Mouse (Mus musculus): ENCODE data around the gene Ttll12. TPM values are rescaled to one million over a fixed set of nuclear protein-coding genes. Genes with fewer than 3 reads are reported as not detected.

Ttll12 gene
- polyA plus RNA-seq, 2 experiments from 2014 or later: 9.0 to 12.2 TPM

Other genes with a start within 250 kb of the Ttll12 start
- gene Arfgap3, start 244.9 kb downstream of the Ttll12 start, polyA plus RNA-seq (2017; shearing (Covaris generic)): 10 to 100 TPM in 1 of 2 experiments, 1 to 10 TPM in 1; 9.3 to 14.6 TPM
- gene Pacsin2, start 130.6 kb downstream of the Ttll12 start, polyA plus RNA-seq (2017; shearing (Covaris generic)): 10 to 100 TPM; 18.3 to 26.6 TPM
- gene Ttll1, start 84.3 kb downstream of the Ttll12 start, polyA plus RNA-seq (2017; shearing (Covaris generic)): 10 to 100 TPM; 11.4 to 14.4 TPM
- 1 to 10 TPM in 1 of 2 experiments, under 1 TPM in 1; 0.90 to 1.5 TPM for gene Bik, start 68.3 kb downstream of the Ttll12 start, polyA plus RNA-seq (2017; shearing (Covaris generic))
- 100 to 1,000 TPM; 259 to 323 TPM for gene Tspo, start 31.6 kb downstream of the Ttll12 start, polyA plus RNA-seq (2017; shearing (Covaris generic))
- gene Mcat, start 31.4 kb downstream of the Ttll12 start, polyA plus RNA-seq (2017; shearing (Covaris generic)): 1 to 10 TPM; 2.3 to 3.2 TPM
- gene Scube1, start 129.9 kb upstream of the Ttll12 start, polyA plus RNA-seq (2017; shearing (Covaris generic)): not detected
- gene Mpped1, start 184.3 kb upstream of the Ttll12 start, polyA plus RNA-seq (2017; shearing (Covaris generic)): not detected

Measured in CD4-positive, CD25-positive, alpha-beta regulatory T cell, adult 4 months (primary cell).